Mouse (Mus musculus) brain, embryonic 14.5 days (tissue): ENCODE data around the gene Gm11214.

ENCODE experiments used
- CTCF ChIP-seq: fragments of 200-500 bp; IDR thresholded peaks from 2 replicates; pipeline ENCODE4 v1.5.1; 2012; ENCODE audit warnings: inconsistent platforms, mild to moderate bottlenecking, moderate library complexity, borderline replicate concordance; ENCODE audit not compliant: insufficient read depth, insufficient read length; ENCODE audit errors: extremely low read depth
- POLR2A ChIP-seq: fragments of 200-500 bp; IDR thresholded peaks from 2 replicates; pipeline ENCODE4 v1.6.1; 2012; ENCODE audit warnings: mild to moderate bottlenecking, inconsistent platforms, borderline replicate concordance; ENCODE audit not compliant: poor library complexity, insufficient read depth, insufficient read length, severe bottlenecking; ENCODE audit errors: extremely low read depth

- no peak for TF ChIP-seq POLR2A
- no peak for TF ChIP-seq CTCF
Observed at GRCm38 (mm10) chr4:63687429-63687828, 24.2 kb upstream of the Gm11214 start.
